Comparison of ENCODE assay signal across 18 mouse cellular contexts in genomic region chr13:56607846-56608245, GRCm38 (mm10). TPM values are rescaled to one million over a fixed set of nuclear protein-coding genes. Genes with fewer than 3 reads are reported as not detected.
DNase-seq lines count a peak whose midpoint lies in the region; ATAC-seq lines count a peak whose summit lies in the region.
"Had no signal": no experiment of that assay in that cellular context is flagged by ENCODE, and none has a peak within 500 bp of the region (broad histone marks: within the 10 kb centered on the region; RNA-seq: fewer than 3 reads in every experiment).

No protein-coding gene starts in this region.

- peaks cover 75% of the 10 kb centered on the region for H3K4me1 ChIP-seq in kidney, embryonic 15.5 days
- peaks cover 39% of the 10 kb centered on the region for H3K4me1 ChIP-seq in intestine, embryonic 16.5 days (ENCODE audit: control insufficient read depth, insufficient read depth, low read length)
- peaks cover 34% of the 10 kb centered on the region for H3K4me1 ChIP-seq in stomach, embryonic 15.5 days

- no peak overlapping the region for H3K9ac ChIP-seq in kidney, embryonic 15.5 days
- H3K9ac ChIP-seq in intestine, embryonic 16.5 days (ENCODE audit: low read depth, low read length) = no peak overlapping the region; the same call in 1 of the 2 replicates
- H3K9ac ChIP-seq in stomach, embryonic 15.5 days = no peak overlapping the region
- H3K9ac ChIP-seq: liver, postnatal 0 days; neural tube, embryonic 12.5 days had no signal

- H3K9me3 ChIP-seq in kidney, embryonic 15.5 days (replicated peaks) = no peaks in the 10 kb centered on the region
- no peaks in the 10 kb centered on the region for H3K9me3 ChIP-seq in intestine, embryonic 16.5 days (ENCODE audit: control insufficient read depth, low read length)
- no peaks in the 10 kb centered on the region for H3K9me3 ChIP-seq in stomach, embryonic 15.5 days
- H3K9me3 ChIP-seq: neural tube, embryonic 12.5 days had no signal

- DNase-seq in kidney, adult 11 months = no peak
- peak; percentile 23 for DNase-seq in R1 (ENCODE audit: low read depth, low spot score)
- DNase-seq in right cerebral cortex, postnatal 10 days (ENCODE audit: low spot score in 2 of 2) = no peak
- DNase-seq in right cerebral cortex, postnatal 14 days = no peak
- DNase-seq: adrenal gland, postnatal 14 days; cerebellum, adult 9-10 months; gastrocnemius, postnatal 10 days; heart, postnatal 4 days; kidney, postnatal 25 days; liver, postnatal 0 days had no signal

- H3K4me2 ChIP-seq in kidney, embryonic 15.5 days = no peak overlapping the region
- H3K4me2 ChIP-seq in intestine, embryonic 16.5 days (ENCODE audit: low read depth, low read length) = no peak overlapping the region
- no peak overlapping the region for H3K4me2 ChIP-seq in stomach, embryonic 15.5 days
- H3K4me2 ChIP-seq: heart, embryonic 11.5 days; neural tube, embryonic 12.5 days had no signal

- no peak overlapping the region for H3K4me3 ChIP-seq in kidney, embryonic 15.5 days (replicated peaks)
- no peak overlapping the region for H3K4me3 ChIP-seq in intestine, embryonic 16.5 days (ENCODE audit: low read length)
- no peak overlapping the region for H3K4me3 ChIP-seq in stomach, embryonic 15.5 days (replicated peaks)
- H3K4me3 ChIP-seq: neural tube, embryonic 12.5 days had no signal

- WGBS in kidney, embryonic 15.5 days = 76% methylated on average over 4 of the region's 4 CpGs
- 58% methylated on average over 4 of the region's 4 CpGs for WGBS in intestine, embryonic 16.5 days
- WGBS in stomach, embryonic 15.5 days = 62% methylated on average over 4 of the region's 4 CpGs

- no peaks in the 10 kb centered on the region for H3K36me3 ChIP-seq in kidney, embryonic 15.5 days
- no peaks in the 10 kb centered on the region for H3K36me3 ChIP-seq in intestine, embryonic 16.5 days (ENCODE audit: control insufficient read depth, insufficient read depth, low read length)
- no peaks in the 10 kb centered on the region for H3K36me3 ChIP-seq in stomach, embryonic 15.5 days
- H3K36me3 ChIP-seq: G1E; neural tube, embryonic 12.5 days had no signal

- H3K27ac ChIP-seq in kidney, embryonic 15.5 days = peak overlapping the region; percentile 70
- H3K27ac ChIP-seq in intestine, embryonic 16.5 days (ENCODE audit: low read length) = peak overlapping the region; percentile 74
- peak overlapping the region; percentile 82 for H3K27ac ChIP-seq in stomach, embryonic 15.5 days
- H3K27ac ChIP-seq: neural tube, embryonic 12.5 days had no signal

- H3K27me3 ChIP-seq in kidney, embryonic 15.5 days = peaks cover 24% of the 10 kb centered on the region; the same call in 1 of the 2 replicates
- H3K27me3 ChIP-seq in intestine, embryonic 16.5 days (replicated peaks; ENCODE audit: control insufficient read depth, insufficient read depth, low read length) = 0 out of 2 replicates have a peak, but pooled peaks cover 3% of the 10 kb centered on the region
- no peaks in the 10 kb centered on the region; the same call in 1 of the 2 replicates for H3K27me3 ChIP-seq in stomach, embryonic 15.5 days (replicated peaks)

- ATAC-seq in kidney, embryonic 15.5 days (replicated peaks; ENCODE audit: low FRiP score) = no peak
- ATAC-seq in intestine, embryonic 16.5 days = no peak
- no peak for ATAC-seq in stomach, embryonic 15.5 days (ENCODE audit: insufficient read depth, low FRiP score, low read depth)
- ATAC-seq: liver, postnatal 0 days; midbrain, embryonic 16.5 days had no signal

RNA-seq across cellular contexts. Expression of gene Tgfbi, which starts 1.5 kb away (rescaled TPM):
- polyA plus RNA-seq in kidney, embryonic 15.5 days (2015; fragmentation: Nextera tagmentation; extraction: Ambion mirVana) = 121 and 135 TPM in 2 replicates
- polyA plus RNA-seq in intestine, embryonic 16.5 days (2015; fragmentation: Nextera tagmentation; extraction: Ambion mirVana) = 122 and 124 TPM in 2 replicates
- polyA plus RNA-seq in stomach, embryonic 15.5 days (2015; fragmentation: Nextera tagmentation; extraction: Ambion mirVana) = 158 and 165 TPM in 2 replicates

RNA-seq across cellular contexts. Expression of gene Lect2, which starts 59.5 kb away (rescaled TPM):
- 1.8 and 2.5 TPM in 2 replicates for polyA plus RNA-seq in kidney, embryonic 15.5 days (2015; fragmentation: Nextera tagmentation; extraction: Ambion mirVana)
- 10.3 and 15.4 TPM in 2 replicates for polyA plus RNA-seq in intestine, embryonic 16.5 days (2015; fragmentation: Nextera tagmentation; extraction: Ambion mirVana)
- polyA plus RNA-seq in stomach, embryonic 15.5 days (2015; fragmentation: Nextera tagmentation; extraction: Ambion mirVana) = 6.6 and 9.4 TPM in 2 replicates
- polyA plus RNA-seq: G1E; limb, embryonic 11.5 days; midbrain, embryonic 16.5 days; neural tube, embryonic 12.5 days had no signal
